Mouse (Mus musculus): Measurements from ENCODE around the gene Ier2.

Gene Ier2

DNA sequence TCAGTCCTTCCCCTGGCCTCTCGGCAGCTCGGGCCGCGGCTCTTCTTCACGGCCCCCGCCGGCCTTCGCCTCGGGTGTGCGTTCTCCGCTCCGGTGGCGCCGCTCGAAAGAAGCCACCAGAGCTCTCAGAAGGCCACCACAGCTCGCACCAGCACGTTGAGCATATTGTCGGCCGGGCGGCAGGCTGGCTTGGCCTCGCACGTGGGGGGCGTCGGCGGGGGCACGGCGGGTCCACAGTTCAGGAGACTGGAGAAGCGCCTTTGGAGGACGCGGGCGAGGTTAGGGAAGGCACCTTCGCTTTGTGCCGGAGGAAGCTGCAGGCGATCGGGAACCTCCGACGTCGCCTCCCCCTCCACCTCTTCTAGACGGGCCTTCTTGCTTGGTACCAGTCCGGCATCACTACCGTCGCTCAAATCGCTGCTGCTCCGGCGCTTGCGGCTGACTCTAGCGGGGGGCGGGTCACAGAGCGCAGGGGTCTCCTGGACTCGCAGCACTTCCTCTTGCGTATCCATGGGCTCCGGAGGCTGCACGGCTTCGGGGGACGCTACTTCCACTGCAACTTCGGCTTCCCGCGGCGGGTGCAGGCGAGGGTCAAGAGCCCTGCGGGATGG is 586 bp downstream of the Ier2 start:
- no peak for DNase-seq (ENCODE audit: low spot score)

DNA sequence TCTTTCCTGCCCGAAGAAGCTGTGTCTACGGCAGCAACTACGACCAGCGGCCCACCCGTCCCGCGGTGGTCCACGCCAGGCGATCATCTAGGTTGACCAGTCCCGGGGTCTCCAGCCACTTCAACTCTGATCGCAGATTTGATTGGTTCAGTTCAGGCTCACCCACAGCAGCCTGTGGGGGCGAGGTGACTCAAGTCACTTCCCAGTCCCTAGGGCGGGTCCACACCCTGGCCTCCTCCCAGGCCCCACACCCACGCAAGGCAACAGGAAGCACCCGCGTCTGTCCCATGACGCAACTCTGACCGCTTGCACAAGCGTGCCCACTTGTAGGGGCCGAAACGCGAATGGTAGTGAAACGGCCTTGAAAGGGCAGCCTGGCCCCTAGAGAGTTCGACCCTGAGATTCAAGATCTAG is 1.2 kb downstream of the Ier2 start:
- peak; percentile 83 for DNase-seq (ENCODE audit: low spot score)

DNA sequence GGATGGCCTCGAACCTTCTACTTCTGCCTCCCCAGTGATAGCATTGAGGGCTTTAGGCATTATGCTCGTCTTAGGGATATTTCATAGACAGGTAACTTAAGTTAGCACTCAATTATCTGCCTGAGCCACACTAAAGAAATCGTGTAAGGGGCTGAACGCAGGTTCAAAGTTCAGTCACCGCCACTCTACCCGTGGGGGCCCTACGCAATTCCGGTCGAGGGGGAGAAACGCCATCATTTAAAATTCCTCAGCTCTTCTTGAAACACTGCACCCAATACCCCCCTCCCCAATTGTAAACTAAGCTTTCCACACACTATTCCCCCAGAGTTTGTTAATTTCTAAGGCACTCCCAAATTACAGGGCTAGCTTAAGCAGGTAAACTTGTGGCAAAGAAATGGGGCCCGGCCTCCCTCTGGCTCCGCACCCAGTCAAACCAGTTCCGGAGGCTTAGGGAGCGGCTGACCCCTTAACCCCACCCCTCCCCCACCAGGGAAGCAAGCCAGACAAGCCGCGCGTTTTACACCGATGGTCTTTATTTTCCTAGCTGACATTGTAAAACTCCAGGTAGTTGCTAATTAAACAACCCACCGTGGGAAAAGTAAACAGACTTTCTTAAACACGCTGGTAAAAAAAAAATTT is 1.7 kb downstream of the Ier2 start:
- no peak for DNase-seq (ENCODE audit: low spot score)

DNA sequence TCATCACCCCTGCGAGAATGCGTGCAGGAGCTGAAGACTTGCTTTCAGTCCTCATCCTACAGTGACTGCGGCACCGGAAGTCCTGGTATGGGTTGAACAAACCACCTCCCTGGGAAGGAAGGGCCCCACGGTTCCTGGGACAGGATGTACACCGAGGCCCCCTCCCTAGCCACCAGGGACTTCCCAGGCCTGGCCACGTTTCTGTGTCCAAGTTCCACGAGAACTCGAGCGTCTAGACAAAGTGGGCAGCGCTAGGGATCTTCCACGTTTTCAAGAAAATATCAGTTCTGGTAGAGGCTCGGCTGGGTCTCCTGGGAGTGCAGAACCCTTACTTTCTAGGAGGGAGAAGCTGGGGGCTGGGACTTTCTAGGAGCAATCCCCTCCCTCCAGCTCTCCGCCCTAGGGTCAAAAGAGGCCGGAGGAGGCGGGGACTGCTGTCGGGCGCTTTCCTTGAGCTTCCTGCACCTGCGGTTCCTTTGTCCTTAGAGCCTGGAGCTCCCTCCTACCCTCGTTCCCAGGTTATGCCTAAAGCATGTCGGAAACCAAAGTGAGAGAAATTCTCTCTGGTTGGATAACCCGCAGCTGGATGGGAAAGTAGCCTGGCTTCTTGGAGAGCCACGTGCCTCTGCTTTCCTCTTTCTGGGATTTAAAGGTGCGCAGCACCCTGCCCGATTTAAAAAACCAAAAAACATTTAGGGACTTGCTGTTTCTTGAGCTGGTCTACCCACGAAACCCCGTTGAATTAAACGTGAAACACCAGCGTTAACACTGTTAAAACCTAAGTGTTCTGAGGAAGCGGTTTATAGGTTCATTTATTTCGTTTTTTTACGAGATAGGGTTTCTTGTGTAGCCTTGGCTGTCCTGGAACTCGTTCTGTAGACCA is 2.5 kb downstream of the Ier2 start:
- DNase-seq (ENCODE audit: low spot score): peak; percentile 47

DNA sequence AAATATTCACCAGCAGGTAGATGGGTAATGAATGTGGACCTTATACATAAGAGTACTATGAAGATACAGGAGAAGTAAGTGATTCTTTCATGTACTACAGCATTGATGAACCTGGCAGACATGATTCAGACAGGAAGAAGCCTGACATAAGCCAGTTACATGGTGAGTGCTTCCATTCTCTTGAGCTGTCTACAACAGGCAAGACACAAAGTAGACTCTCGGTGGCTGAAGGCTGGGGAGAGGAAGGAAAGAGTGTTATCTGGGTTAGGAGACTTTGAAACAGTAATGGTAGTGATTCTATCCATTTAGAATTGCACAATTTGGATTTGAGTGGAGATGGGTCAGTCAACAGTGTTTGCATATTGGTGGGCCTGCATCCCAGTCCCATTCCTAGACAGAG is 3.7 kb downstream of the Ier2 start:
- DNase-seq (ENCODE audit: low spot score): no peak

DNA sequence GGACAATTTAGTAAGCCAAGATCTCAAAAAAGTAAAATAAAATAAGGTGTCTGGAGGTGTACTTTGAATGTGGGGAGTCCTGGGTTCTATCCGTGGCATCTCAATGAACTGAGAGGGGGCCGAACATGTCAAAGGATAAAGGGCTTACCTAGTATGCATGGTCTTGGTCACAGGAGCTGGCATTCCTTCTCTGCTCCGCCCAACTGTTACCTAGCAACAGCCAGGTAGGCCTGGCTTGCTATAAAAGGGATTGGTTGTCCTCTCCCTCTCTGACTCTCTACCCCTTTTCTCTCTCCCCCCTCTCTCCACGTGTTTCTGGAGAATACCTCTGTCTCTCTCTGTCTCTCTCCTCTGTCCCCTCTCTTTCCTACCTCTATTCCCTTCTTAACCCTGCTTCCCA is 5.0 kb downstream of the Ier2 start:
- no peak for DNase-seq (ENCODE audit: low spot score)

DNA sequence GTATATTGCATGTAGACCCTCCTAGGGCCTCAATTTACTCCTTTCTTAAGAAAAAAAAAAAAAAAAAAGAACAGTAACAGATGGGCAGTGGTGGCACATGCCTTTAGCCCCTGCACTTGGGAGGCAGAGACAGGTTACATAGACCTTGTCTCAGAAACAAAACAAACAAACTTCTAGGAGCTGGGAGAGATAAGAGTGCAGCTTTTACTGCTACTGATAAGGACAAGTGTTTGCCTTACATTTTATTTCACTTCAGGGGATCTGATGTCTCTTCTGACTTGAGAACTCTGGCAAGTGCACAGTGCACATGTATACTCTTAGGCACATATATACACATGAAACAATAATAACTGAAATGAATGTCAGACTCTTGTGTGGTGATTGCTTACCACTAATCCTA is 5.4 kb downstream of the Ier2 start:
- no peak for DNase-seq (ENCODE audit: low spot score)

DNA sequence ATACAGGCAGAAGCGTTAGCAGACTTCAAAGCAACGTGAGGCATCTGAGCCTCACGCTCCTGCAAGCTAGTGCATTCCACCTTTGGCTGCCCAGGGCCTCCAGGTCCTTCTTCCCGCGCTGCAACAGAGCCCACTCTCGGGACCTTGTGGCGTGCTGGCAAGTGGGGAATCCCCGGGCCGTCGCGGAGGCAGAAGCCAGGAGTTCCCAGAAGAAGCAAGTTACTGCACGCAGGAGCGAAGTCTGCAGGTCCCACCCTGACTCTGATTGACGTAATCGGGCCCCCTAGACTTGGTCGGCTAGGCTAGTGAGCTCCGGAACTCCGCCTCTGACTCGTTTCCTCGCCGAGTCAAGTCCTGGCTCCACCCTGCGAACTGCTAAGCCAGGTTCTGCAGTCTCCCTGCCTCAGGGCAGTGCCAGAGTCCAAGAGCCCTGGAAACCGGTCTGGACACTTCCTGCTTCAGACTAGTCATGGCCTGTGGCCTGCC is 6.0 kb downstream of the Ier2 start:
- peak; percentile 63 for DNase-seq (ENCODE audit: low spot score)

DNA sequence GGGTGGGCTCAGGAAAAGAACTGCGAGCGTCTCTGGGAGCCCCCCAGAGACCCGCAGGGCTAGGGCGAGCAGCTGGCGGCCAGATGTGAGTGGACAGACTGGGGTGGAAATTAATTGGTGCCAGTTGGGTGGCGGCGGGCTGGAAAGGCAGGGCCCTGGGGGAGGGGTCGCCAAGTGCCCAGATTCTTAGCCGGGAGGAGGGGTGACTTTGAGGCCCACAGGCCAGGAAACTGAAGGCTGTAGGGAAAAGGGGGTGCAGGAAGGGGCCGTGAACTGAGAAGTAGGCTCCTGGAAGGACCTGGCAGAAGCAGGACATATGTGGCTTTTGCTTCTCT is 6.5 kb downstream of the Ier2 start:
- no peak for DNase-seq (ENCODE audit: low spot score)

DNA sequence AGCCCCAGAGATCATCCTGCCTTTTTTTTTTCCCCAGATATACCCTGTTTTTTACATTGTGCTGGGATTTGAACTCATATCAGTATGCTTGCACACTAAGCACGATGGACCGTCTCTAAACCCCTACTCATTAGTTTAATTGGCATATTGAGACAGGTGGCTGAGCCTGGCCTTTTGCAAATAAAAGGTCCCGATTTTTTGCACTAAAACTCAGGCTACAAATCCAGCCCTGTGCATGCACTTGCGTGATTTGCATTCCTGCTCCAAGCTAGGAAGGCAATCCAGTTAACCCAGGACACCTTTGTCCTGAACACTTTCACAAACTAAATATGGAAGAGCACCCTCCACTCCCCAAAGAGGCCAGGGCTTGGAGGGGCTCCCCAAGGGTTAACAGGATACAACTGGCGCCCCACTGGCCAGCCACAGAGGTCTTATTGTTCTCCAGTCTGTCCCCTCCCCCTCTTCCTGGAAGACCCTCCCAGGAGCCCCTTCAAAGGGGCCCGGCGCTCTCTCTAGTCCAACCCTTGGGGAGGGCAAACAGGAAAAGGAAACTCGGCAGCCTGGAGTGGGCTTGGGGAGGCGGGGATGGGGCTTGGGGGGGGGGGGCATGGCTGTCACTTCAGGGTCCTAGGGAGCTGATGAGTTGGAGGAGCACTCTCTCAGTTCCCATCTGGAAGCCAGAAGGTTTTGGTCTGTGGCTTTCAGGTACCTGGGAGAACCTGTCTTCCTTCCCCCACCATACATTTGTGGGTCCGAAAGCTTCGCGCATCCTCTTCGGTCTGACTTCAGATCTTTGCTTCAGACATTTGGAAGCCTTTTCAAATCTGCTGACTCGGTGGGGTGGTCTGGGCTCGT is 7.1 kb downstream of the Ier2 start:
- DNase-seq (ENCODE audit: low spot score): no peak

DNA sequence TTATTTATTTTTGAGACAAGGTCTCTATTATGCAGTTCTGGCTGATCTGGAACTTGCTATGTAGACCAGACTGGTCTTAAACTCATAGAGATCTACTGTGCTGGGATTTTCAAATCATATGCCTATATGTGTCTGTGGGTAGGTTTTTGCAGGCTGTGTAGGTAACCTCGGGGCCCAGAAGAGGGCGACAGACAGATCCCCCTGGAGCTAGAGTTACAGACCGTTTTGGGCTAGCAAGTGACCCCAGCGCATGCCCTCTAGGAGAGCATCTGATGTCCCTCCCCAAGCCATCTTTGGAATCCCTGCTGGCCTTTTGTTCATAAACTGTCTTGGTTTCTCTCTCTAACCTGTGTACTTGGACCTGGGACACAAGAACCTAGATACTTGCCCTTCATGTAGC is 8.1 kb downstream of the Ier2 start:
- no peak for DNase-seq (ENCODE audit: low spot score)

DNA sequence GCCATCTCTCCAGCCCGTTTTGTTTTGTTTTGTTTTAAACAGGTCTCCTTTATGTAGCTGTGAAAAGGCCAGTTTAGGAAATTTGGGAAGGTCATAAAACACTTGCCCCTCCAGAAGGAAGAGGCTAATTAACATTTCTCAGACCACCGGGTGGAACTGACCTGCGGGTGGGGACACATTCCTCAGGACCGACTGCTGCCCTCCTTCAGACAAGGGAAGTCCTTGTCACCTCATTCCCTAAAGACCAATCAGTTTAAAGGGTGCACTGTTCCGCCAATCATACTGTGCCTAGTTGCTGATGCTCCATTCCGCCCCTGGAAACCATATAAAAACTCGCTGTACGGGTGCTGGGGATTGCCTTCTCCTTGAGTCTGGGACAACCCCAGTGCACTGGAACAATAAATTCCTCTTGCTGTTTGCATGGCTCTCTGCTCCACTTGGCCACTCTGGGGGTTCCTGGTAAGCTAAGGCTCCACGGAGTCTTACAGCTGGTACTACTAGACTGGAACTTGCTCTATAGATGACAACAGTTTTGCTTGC is 9.5 kb downstream of the Ier2 start:
- DNase-seq (ENCODE audit: low spot score): no peak

DNA sequence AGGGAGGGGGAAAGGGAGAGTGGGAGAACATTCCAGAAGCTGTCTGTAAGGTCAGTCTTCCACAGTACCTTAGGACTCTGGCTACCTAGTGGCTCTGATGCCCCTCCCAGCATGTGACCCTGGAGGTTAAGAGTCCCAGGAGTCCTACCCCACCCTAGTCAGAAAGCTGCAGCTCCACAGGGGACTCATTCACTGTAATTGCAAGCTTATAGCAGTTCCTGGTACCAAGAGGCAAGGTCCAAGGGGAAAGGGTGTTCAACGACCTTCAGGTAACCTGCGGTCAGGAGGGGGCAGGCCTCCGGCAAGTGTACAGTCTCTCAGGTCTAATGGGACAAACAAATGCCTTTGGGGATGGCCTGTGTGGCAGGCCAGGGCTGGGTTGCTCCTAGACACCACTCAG is 12.4 kb downstream of the Ier2 start:
- no peak for DNase-seq (ENCODE audit: low spot score)

DNA sequence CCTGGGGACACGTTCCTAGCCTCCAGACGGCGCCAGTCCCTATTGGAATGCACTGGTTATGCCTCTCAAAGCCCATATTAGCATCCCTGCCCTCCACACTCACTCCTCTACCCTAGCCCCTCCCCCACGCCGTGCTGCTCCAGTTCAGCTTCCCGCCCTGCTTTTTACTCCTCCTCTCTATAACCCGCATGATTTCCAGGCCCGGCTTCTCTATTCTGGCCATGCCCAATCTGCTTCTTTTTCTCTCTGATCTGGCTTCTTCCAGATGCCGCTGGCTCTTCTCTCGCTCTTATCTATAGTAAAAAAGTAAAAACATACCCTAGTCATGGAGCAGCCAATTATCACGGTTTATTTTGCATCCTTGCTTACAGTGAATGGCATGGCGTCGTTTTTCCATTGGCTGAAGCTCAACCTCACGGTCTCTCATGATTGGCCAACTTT is 15.2 kb downstream of the Ier2 start:
- no peak for DNase-seq (ENCODE audit: low spot score)

DNA sequence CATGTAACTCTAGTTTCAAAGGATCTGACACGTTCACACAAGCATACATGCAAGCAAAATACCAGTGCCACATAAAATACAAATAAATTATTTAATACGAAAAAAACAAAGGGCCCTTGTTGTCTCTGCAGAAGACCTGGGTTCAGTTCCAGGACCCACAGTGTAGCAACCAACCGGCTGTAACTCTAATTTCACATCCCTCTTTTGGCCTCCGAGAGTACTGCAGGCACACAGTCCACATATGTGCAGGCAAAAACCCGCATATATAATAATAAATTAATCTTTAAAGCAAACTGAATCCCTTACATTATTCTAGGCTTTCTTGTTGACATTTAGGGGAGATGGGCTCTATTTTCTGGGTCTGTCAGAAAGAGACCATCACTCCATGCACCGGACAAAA is 15.9 kb downstream of the Ier2 start:
- no peak for DNase-seq (ENCODE audit: low spot score)

DNA sequence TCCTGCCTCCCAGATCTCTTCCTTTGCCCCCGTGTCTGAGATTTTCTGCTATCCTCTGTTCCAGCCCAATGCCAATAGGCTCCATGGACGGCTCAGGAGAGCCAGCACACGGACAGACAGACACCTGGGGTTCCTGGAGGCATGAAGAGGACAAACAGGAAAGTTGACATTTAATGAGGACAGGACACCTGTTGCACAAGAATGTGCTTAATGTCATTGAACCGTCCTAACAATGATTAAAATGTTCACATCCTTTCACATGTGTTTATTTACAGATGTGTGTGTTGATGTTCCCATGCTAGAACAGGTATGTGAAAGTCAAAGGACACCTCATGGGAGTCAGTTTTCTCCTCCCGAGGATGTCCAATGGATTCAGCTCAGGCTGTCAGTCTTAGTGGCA is 19.6 kb downstream of the Ier2 start:
- no peak for DNase-seq (ENCODE audit: low spot score)

DNA sequence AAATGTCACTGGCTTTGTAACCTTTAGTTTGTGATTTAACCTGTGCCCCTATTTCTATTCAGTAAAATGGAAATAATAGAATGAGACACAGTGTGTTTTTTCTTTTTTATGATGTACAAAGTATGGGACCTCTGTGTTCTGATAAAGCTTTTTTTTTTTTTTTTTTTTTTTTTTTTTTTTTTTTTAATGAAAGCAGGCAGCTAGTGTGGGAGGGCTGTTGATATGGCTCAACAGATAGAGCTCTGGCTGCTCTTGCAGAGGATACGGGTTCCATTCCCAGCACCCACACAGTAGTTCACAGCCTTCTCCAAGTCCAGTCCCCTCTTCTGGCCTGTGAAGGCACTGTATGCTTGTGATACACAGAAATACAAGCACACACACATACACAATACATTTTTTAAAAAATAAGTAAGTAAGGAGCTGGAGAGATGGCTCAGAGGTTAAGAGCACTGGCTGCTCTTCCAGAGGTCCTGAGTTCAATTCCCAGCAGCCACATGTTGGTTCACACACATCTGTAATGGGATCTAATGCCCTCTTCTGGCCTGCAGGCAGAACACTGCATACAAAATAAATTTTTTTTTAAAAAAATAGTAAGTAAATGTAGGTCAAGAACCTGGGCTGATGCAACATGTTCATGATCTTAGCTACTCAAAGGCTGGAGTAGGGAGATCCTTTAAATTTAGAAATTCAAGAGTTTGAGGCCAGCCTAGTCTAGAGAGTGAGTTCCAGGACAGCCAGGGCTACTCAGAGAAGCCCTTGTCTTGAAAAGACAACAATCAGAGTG is 20.9 kb downstream of the Ier2 start:
- DNase-seq (ENCODE audit: low spot score): no peak

DNA sequence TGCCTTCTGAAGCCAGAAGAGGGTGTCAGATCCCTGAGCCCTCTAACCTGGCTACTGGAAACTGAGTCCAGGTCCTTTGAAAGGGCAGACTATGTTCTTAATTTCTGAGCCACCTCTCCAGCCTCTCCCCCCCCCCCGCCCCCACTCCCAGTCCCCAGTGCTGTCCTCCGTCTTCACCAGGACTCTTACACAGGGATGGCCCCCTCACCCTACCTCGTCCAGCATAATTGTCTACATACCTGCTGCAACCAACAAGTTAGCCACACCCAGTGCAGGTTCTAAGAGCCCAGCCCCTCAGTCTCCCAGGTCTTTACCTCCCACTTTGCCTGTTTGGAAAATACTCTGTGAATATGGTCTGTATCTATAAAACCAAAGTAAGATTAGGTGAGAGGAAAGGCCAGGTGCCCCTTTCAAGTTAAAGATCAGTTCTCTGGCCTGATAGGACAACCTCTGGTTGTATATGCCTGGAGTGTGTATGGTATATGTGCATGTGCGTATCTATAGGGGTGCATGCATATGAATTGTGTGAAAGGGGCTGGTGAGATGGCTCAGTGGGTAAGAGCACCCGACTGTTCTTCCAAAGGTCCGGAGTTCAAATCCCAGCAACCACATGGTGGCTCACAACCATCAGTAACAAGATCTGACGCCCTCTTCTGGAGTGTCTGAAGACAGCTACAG is 21.9 kb downstream of the Ier2 start:
- no peak for DNase-seq (ENCODE audit: low spot score)

DNA sequence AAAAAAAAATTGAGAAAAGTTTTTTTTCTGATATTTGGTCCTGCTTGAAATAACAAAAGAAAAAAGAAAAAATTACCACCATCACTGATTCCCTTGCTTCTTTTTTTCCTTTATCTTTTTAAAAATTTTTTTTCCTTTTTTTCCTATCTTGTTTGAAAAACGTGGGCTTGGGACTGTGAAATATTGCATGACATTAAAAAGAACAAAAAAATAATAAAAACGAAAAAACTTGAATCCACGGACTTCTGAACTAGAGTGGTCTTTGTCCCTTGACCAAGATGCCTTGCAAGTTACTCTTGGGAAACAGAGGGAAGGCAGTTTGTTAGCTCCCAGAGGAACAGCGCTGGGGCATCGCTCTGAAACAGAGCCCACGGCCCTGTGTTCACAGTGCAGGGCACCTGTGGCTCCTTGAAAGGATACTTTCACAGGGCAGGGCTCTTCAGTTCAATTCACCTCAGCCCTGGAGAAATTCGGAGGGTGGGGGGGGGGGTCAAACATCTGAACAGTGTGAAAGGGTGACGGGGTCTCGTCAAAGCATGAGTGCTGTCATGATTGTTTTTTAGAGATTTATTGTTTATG is 22.6 kb downstream of the Ier2 start:
- DNase-seq (ENCODE audit: low spot score): no peak
